Mouse (Mus musculus): ENCODE measurements at regions not wholly inside any gene's neighbourhood (a gene's known extent, or its start where the extent isn't known, plus 50 kb on each side); places are given as distances from the start of the nearest gene placed in this dataset.

GRCm38 (mm10) chr10:83914401-83915132 is 191.9 kb downstream of the 1500009L16Rik start:
- no peaks in the 10 kb centered on the region for H3K36me3 ChIP-seq (replicated peaks)
- no peaks in the 10 kb centered on the region for H3K27me3 ChIP-seq (ENCODE audit: poor library complexity, severe bottlenecking)
- WGBS: 44% methylated on average over 12 of the region's 12 CpGs
- peaks cover 23% of the 10 kb centered on the region for H3K4me1 ChIP-seq
- peak overlapping the region; percentile 79 for H3K27ac ChIP-seq
- H3K4me3 ChIP-seq: no peak overlapping the region
- H3K9me3 ChIP-seq: peaks cover 4% of the 10 kb centered on the region; the same call in 1 of the 2 replicates
- peak; percentile 23 for DNase-seq (ENCODE audit: extremely low spot score, low spot score)

- 50% methylated on average over 9 of the region's 9 CpGs for WGBS
- no peak overlapping the region for H3K4me3 ChIP-seq
- H3K27ac ChIP-seq: peak overlapping the region; percentile 79
- DNase-seq (ENCODE audit: extremely low spot score, low spot score): no peak
- peaks cover 7% of the 10 kb centered on the region; the same call in 1 of the 2 replicates for H3K9me3 ChIP-seq
- peaks cover 23% of the 10 kb centered on the region for H3K4me1 ChIP-seq
- no peaks in the 10 kb centered on the region for H3K27me3 ChIP-seq (ENCODE audit: poor library complexity, severe bottlenecking)
- no peaks in the 10 kb centered on the region for H3K36me3 ChIP-seq (replicated peaks)
Measured at GRCm38 (mm10) chr10:83915133-83915730, 192.6 kb downstream of the 1500009L16Rik start.

GRCm38 (mm10) chr10:83926990-83927389 is 204.3 kb downstream of the 1500009L16Rik start:
- WGBS: 86% methylated on average over 4 of the region's 4 CpGs
- Histone ChIP-seq H3K27me3 (ENCODE audit: poor library complexity, severe bottlenecking) (no peaks in the 10 kb centered on the region), H3K9me3 (no peaks in the 10 kb centered on the region), H3K4me3 (no peak overlapping the region), H3K27ac (no peak overlapping the region), H3K4me1 (no peaks in the 10 kb centered on the region), H3K36me3 (replicated peaks) (no peaks in the 10 kb centered on the region)
- no peak for DNase-seq (ENCODE audit: extremely low spot score, low spot score)

- H3K4me3 ChIP-seq: no peak overlapping the region
- WGBS: 86% methylated on average over 2 of the region's 2 CpGs
- peak overlapping the region; percentile 30; the same call in 1 of the 2 replicates for H3K27ac ChIP-seq
- H3K4me1 ChIP-seq: no peaks in the 10 kb centered on the region
- H3K36me3 ChIP-seq (replicated peaks): no peaks in the 10 kb centered on the region
- H3K27me3 ChIP-seq (ENCODE audit: poor library complexity, severe bottlenecking): no peaks in the 10 kb centered on the region
- DNase-seq (ENCODE audit: extremely low spot score, low spot score): no peak
- H3K9me3 ChIP-seq: no peaks in the 10 kb centered on the region
Measured at GRCm38 (mm10) chr10:83927554-83927953, 204.9 kb downstream of the 1500009L16Rik start.

- H3K36me3 ChIP-seq (replicated peaks): no peaks in the 10 kb centered on the region
Measured at GRCm38 (mm10) chr10:83931758-83932157, 209.1 kb downstream of the 1500009L16Rik start.

GRCm38 (mm10) chr10:83933201-83933600 is 210.5 kb downstream of the 1500009L16Rik start:
- Histone ChIP-seq H3K36me3 (replicated peaks) (no peaks in the 10 kb centered on the region), H3K9me3 (no peaks in the 10 kb centered on the region), H3K27me3 (ENCODE audit: poor library complexity, severe bottlenecking) (no peaks in the 10 kb centered on the region), H3K27ac (no peak overlapping the region), H3K4me3 (no peak overlapping the region), H3K4me1 (no peaks in the 10 kb centered on the region)
- DNase-seq (ENCODE audit: extremely low spot score, low spot score): no peak
- 87% methylated on average over 7 of the region's 7 CpGs for WGBS

More at GRCm38 (mm10) chr10:83931758-83932157, 209.1 kb downstream of the 1500009L16Rik start:
- WGBS: 94% methylated on average over 3 of the region's 3 CpGs
- no peak for DNase-seq (ENCODE audit: extremely low spot score, low spot score)
- Histone ChIP-seq H3K9me3 (no peaks in the 10 kb centered on the region), H3K27ac (no peak overlapping the region), H3K27me3 (ENCODE audit: poor library complexity, severe bottlenecking) (no peaks in the 10 kb centered on the region), H3K4me3 (no peak overlapping the region), H3K4me1 (no peaks in the 10 kb centered on the region)

DNA sequence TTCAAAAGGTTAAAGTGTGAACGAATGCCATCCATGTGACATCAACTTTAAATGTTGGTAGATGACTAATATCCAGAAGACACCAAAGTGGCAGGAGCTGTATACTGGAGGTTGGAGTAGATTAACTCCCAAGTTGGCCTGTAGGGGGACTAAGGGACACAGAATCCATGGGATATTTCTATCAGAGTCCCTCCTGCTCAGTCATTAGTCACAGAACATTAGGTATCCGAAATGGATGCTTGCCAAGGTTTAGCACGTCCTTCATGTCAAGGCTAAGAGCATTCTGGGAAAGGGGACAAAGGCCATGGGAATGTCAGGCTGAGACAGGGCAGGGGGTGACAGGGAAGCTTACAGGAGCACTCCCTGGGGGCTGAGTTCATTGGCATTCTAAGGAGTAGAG is 211.8 kb downstream of the 1500009L16Rik start:
- Histone ChIP-seq H3K36me3 (replicated peaks) (no peaks in the 10 kb centered on the region), H3K27me3 (ENCODE audit: poor library complexity, severe bottlenecking) (no peaks in the 10 kb centered on the region), H3K9me3 (no peaks in the 10 kb centered on the region), H3K4me3 (no peak overlapping the region), H3K27ac (no peak overlapping the region), H3K4me1 (no peaks in the 10 kb centered on the region)
- WGBS: 76% methylated on average over 3 of the region's 3 CpGs
- DNase-seq (ENCODE audit: extremely low spot score, low spot score): no peak

- no peak overlapping the region for H3K27ac ChIP-seq
- H3K36me3 ChIP-seq (replicated peaks): no peaks in the 10 kb centered on the region
- peaks cover 5% of the 10 kb centered on the region; the same call in 1 of the 2 replicates for H3K4me1 ChIP-seq
- DNase-seq (ENCODE audit: extremely low spot score, low spot score): no peak
- no peak overlapping the region for H3K4me3 ChIP-seq
- no peaks in the 10 kb centered on the region for H3K9me3 ChIP-seq
- H3K27me3 ChIP-seq (ENCODE audit: poor library complexity, severe bottlenecking): no peaks in the 10 kb centered on the region
- WGBS: 80% methylated on average over 9 of the region's 9 CpGs
Measured at GRCm38 (mm10) chr10:83937168-83937567, 214.5 kb downstream of the 1500009L16Rik start.

DNA sequence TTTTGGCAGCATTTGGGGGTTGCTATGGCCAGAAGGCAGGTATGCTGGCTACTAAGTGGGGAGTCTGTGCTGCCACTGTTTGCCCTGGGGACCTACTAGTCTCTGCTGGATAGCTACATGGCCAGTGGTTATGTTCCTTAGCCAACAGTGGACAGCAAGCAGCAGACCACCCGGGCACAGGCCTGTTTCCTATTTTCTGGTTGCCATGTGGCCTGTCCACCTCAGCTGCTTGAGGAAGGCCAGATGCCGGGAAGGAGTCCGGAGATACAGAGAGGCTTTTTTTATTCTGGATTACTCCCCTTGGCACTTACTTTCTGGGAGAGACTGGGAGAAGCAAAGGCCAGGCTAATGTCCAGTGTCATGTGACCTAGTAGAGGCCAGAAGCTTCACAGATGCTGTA is 219.4 kb downstream of the 1500009L16Rik start:
- no peak for DNase-seq (ENCODE audit: extremely low spot score, low spot score)
- Histone ChIP-seq H3K4me3 (no peak overlapping the region), H3K9me3 (no peaks in the 10 kb centered on the region), H3K27me3 (ENCODE audit: poor library complexity, severe bottlenecking) (no peaks in the 10 kb centered on the region), H3K4me1 (peaks cover 6% of the 10 kb centered on the region; the same call in 1 of the 2 replicates), H3K27ac (no peak overlapping the region), H3K36me3 (replicated peaks) (no peaks in the 10 kb centered on the region)
- 63% methylated on average over 3 of the region's 3 CpGs for WGBS

GRCm38 (mm10) chr10:83944158-83944557 is 221.5 kb downstream of the 1500009L16Rik start:
- DNase-seq (ENCODE audit: extremely low spot score, low spot score): no peak
- H3K4me1 ChIP-seq: peaks cover 6% of the 10 kb centered on the region; the same call in 1 of the 2 replicates
- no peak overlapping the region for H3K27ac ChIP-seq
- 86% methylated on average over 1 of the region's 1 CpGs for WGBS
- no peaks in the 10 kb centered on the region for H3K27me3 ChIP-seq (ENCODE audit: poor library complexity, severe bottlenecking)
- no peaks in the 10 kb centered on the region for H3K9me3 ChIP-seq
- no peak overlapping the region for H3K4me3 ChIP-seq
- no peaks in the 10 kb centered on the region for H3K36me3 ChIP-seq (replicated peaks)

GRCm38 (mm10) chr10:83944897-83945296 is 222.2 kb downstream of the 1500009L16Rik start:
- H3K9me3 ChIP-seq: no peaks in the 10 kb centered on the region
- WGBS: 96% methylated on average over 10 of the region's 10 CpGs
- no peak overlapping the region for H3K4me3 ChIP-seq
- DNase-seq (ENCODE audit: extremely low spot score, low spot score): no peak
- H3K4me1 ChIP-seq: peaks cover 6% of the 10 kb centered on the region; the same call in 1 of the 2 replicates
- H3K27me3 ChIP-seq (ENCODE audit: poor library complexity, severe bottlenecking): no peaks in the 10 kb centered on the region
- no peaks in the 10 kb centered on the region for H3K36me3 ChIP-seq (replicated peaks)
- no peak overlapping the region for H3K27ac ChIP-seq

DNA sequence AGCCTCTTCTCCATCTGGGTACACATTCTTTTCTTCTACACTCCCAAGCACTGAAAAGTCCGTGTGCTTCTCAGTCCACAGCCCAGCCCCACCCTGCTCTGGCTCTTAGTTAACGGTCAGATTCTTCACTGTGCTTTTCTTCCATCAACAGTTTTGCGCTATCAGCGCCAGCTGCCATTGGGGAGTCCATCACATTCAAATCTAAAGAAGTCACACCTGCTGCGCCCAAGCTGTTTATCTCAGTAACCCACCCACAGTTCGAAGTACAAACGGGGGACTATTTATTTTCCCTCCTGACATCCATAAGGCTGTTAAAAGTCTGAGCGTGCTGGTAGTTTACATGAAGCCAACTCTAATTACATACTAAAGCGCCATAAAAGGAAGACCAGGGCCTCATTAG is 222.8 kb downstream of the 1500009L16Rik start:
- H3K9me3 ChIP-seq: no peaks in the 10 kb centered on the region
- H3K27me3 ChIP-seq (ENCODE audit: poor library complexity, severe bottlenecking): no peaks in the 10 kb centered on the region
- no peak overlapping the region for H3K4me3 ChIP-seq
- peaks cover 6% of the 10 kb centered on the region; the same call in 1 of the 2 replicates for H3K4me1 ChIP-seq
- WGBS: 91% methylated on average over 9 of the region's 9 CpGs
- no peak overlapping the region for H3K27ac ChIP-seq
- DNase-seq (ENCODE audit: extremely low spot score, low spot score): no peak
- no peaks in the 10 kb centered on the region for H3K36me3 ChIP-seq (replicated peaks)
